Mouse (Mus musculus): ENCODE results near the gene Akirin2. TPM values are rescaled to one million over a fixed set of nuclear protein-coding genes. Genes with fewer than 3 reads are reported as not detected.
A peak's percentile ranks its signal among the peaks of the same experiment; 100 is the strongest.
"Not testable (repeated sequence)": the region's sequence is repeated elsewhere in the genome, so short reads cannot be mapped to it uniquely, and the experiment has no call there.

Gene Akirin2
- polyA plus RNA-seq (2012; rRNA removed), result 87.6 and 90.9 TPM in 2 replicates

GRCm38 (mm10) chr4:34550748-34551097 lies at the start of gene Akirin2:
Gene Akirin2 (plus strand): TSS chr4:34550937.
- no peak for DNase-seq (ENCODE audit: extremely low spot score in 1 of 2, low spot score in 1 of 2)

DNA sequence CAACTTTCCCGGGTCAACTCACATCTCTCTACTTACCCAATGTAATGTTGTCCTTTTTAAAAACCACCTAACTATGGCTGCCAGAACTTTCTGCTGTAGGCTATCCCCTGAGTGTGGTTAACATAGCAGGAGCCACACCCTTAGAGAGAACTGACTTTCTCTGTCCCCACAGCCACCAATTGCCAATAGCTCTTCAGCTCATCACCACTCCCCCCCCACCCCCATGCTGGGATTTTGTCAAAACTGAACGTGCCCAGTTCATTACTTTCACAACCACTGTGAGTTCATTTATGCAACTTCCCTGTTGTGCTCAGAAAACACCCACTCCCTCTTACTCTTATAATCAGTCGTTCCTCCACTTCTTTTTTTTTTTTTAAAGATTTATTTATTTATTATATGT lies 40.4 kb upstream of the Akirin2 start:
- no peak for DNase-seq (ENCODE audit: extremely low spot score in 1 of 2, low spot score in 1 of 2)

- DNase-seq (ENCODE audit: extremely low spot score in 1 of 2, low spot score in 1 of 2), result peak; percentile 68 to 81
These were observed 27.9 kb upstream of the Akirin2 start for GRCm38 (mm10) chr4:34522846-34523245.

DNA sequence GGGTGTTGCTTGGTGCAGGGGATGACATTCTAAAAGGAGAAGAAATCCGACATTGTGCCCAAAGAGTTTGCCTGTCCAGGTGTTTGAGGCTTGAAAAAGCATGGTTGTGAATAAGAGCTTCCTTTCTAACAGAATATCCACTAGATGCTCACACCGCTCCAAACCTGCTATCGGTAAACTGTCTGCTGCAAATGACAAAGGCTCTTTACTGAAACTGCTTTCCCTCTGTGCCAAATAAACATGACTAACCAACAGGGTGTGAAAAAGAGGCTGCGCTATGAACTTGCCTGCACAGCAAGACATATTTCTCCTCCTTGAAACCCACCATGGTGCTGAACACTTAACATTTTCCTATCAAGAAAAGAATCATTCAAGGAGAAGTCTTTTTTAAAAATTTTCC lies 27.2 kb upstream of the Akirin2 start:
- DNase-seq (ENCODE audit: extremely low spot score in 1 of 2, low spot score in 1 of 2), result peak in 1 of 2 experiments; percentile 23

- DNase-seq (ENCODE audit: extremely low spot score in 1 of 2, low spot score in 1 of 2), result no peak
These were observed 24.0 kb upstream of the Akirin2 start for GRCm38 (mm10) chr4:34526771-34527170.

DNA sequence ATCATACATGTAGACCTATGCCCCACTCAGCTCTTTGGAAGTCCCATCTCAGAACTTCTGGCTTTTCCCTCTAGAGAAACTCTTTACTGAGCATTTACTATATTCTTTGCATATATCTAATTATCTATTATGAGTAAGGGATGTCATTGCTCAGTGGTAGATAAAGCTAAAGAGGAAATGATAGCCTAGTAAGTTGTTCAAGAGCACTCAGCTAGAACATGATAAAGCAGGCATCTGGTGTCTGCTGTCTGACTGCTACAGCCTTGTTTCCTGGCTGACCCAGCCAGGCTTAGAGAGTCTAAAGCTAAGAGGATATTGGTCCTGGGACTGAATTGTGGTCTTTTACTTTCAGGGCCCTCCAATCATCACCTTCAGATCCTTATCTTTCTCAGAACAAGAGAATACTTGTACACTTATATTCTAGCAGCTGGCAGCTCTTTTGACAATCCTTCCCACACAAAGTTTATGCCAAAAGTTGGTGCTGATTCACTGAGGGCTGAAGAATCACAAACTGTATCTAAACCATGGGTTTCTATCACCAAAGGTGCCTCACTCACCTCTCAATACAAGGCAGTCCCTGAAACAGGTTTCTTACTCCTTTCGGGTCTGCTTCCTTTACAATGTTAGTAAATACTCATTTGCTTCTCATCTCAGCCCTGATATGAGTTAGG lies 22.2 kb upstream of the Akirin2 start:
- peak in 1 of 2 experiments; percentile 45 for DNase-seq (ENCODE audit: extremely low spot score in 1 of 2, low spot score in 1 of 2)

GRCm38 (mm10) chr4:34529379-34529778 lies 21.4 kb upstream of the Akirin2 start:
- DNase-seq (ENCODE audit: extremely low spot score in 1 of 2, low spot score in 1 of 2), result no peak

DNA sequence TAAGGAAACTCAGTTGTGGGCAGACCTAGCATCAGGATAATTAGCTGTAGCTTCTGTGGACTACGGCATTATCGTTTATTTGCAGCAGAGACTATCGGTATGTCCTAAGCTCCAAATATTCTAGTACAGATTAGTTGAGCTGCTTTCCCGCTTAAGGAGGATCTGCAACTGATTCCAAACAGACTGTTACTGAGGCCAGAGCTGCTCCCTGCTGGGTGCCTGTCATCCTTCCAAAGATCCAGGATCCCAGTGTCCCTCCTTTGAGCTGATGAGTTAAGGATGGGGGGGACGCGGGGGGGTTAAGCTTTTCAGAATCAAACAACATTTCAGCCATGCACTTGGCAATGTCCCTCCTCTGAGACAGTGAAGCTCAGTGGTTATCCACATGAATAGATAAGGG lies 20.8 kb upstream of the Akirin2 start:
- DNase-seq (ENCODE audit: extremely low spot score in 1 of 2, low spot score in 1 of 2), result no peak

GRCm38 (mm10) chr4:34549981-34550747 lies 573 bp upstream of the Akirin2 start:
- peak; percentile 95 to 99 for DNase-seq (ENCODE audit: extremely low spot score in 1 of 2, low spot score in 1 of 2)

DNA sequence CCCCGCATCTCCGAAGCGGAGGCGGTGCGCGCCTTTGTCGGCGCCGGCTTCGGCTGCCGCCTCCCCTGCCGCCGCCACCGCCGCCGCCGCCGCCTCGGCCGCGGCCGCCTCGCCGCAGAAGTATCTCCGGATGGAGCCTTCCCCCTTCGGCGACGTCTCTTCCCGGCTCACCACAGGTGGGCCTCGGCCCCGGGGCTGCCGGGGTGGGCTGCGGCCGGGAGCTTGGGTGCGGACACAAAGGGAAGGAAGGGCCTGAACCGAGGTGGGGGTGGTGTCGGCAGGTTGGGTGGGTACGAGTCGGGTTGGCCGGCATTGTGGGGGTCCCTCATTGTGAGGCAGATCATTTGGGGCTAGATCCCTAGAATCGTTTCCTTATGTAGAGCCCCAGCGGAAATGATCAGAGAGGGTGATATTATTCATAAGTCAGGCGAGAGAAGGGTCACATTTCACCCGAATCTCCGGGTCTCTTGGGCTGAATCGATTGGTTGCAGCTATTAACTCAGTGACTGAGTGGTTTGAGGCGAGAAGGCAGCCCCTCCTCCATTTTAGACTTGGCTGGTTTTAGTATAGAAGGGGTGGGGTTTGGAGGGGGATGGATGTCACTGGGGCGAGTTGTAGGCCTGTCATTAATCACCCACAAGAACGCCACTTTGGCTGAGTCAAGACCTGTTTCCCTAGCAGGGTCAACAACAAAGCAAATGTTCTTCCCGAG lies 517 bp downstream of the Akirin2 start:
- DNase-seq (ENCODE audit: extremely low spot score in 1 of 2, low spot score in 1 of 2), result peak in 1 of 2 experiments; percentile 33

- no peak for DNase-seq (ENCODE audit: extremely low spot score in 1 of 2, low spot score in 1 of 2)
These were observed 1.2 kb downstream of the Akirin2 start for GRCm38 (mm10) chr4:34551966-34552365.

GRCm38 (mm10) chr4:34554596-34554995 lies 3.9 kb downstream of the Akirin2 start:
- no peak for DNase-seq (ENCODE audit: extremely low spot score in 1 of 2, low spot score in 1 of 2)

DNA sequence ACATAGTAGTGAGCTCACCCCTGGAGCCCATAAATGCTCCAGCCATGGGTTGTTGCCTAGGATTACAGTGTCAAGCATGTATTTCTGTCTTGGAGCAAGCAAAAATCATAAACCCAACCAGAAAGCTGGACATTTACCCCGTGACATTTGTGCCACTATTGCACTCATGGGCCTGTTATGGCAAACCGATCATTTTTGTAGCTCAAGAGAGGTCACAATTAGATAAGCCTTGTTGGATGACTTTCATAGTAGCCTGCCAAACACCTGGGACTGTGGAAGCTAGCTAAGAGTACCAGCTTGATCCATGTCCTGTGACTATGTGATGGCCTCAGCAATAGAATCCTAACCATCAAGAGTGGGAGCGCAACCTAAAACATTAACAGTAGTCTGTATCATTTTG lies 4.9 kb downstream of the Akirin2 start:
- DNase-seq (ENCODE audit: extremely low spot score in 1 of 2, low spot score in 1 of 2), result no peak

DNA sequence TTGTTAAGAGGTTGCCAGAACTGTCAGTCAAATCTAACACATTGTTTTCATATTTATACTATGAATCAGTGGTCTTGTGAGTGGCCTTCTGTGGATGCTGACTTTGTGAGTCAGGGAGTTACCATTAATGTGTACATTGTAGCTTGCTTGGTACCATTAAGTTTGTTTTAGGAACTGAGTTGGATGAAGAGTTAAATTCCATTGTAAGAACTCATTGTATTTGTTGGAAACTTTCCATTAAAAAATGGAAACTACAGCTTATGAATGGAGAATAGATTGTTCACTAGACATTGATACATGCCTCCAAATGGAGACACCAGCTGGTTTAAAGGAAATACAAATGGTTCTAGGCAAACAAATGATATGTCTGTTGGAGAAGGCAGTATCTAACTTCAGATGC lies 5.4 kb downstream of the Akirin2 start:
- DNase-seq (ENCODE audit: extremely low spot score in 1 of 2, low spot score in 1 of 2), result no peak

- DNase-seq (ENCODE audit: extremely low spot score in 1 of 2, low spot score in 1 of 2), result no peak
These were observed 10.2 kb downstream of the Akirin2 start for GRCm38 (mm10) chr4:34560971-34561370.

DNA sequence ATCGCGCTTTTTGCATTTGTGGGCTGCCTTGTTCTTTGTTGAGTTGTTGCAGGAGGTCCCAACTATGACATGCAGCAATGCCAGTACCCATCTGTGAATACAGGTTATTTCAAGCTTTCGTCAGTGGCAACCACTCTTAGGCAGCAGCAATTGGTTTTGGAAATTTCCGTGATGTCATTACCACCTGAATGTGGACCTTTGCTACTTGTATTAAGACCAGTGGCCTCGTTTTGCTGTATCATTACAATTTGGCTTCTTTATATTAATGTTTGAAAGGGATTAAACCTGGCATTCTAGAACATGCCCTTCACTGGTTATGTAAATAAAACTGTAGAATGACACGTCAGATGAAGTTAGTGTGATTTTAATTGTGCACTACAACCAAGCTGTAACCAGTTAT lies 15.5 kb downstream of the Akirin2 start:
- DNase-seq (ENCODE audit: extremely low spot score in 1 of 2, low spot score in 1 of 2), result no peak

DNA sequence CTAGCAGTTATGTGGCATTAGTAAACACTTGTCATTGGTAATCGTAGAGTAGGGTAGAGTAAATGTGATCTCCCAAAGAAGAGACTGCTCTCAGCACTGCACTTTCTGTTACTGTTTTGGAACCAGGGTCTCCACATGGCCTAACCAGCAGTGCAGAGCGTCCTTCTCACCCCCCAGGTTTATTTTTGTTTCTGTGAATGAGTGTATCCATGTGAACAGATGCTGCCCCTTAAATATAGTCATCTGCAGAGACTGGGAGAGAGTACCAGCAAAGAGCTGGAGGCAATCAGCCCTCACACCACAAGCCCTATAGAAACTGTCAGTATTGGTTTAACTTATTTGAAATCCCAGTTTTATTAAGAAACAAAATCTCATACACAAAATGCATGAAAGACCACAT lies 22.1 kb downstream of the Akirin2 start:
- peak in 1 of 2 experiments; percentile 41 for DNase-seq (ENCODE audit: extremely low spot score in 1 of 2, low spot score in 1 of 2)

- DNase-seq (ENCODE audit: extremely low spot score in 1 of 2, low spot score in 1 of 2), result peak in 1 of 2 experiments; percentile 55
These were observed 26.3 kb downstream of the Akirin2 start for GRCm38 (mm10) chr4:34577028-34577427.

GRCm38 (mm10) chr4:34579215-34579614 lies 28.5 kb downstream of the Akirin2 start:
- no peak for DNase-seq (ENCODE audit: extremely low spot score in 1 of 2, low spot score in 1 of 2)

- DNase-seq (ENCODE audit: extremely low spot score in 1 of 2, low spot score in 1 of 2), result not testable (repeated sequence)
These were observed 30.8 kb downstream of the Akirin2 start for GRCm38 (mm10) chr4:34581489-34581888.

DNA sequence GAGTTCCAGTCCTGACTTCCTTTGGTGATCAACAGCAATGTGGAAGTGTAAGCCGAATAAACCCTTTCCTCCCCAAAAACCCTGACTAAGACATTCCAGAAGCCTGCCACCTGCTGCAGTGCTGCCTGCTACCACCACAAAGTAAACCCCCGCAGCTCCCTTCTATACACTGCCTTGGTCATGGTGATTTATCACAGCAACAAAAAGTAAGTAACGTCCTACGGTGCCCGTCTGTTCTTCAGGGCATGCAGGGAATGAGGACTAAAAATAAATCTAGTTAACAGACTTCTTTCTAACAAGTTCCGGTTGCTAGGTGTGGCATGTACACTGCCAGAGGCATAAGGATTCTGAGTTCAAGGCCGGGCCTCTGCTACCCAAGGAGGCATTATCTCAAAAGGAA lies 31.3 kb downstream of the Akirin2 start:
- peak; percentile 46 to 60 for DNase-seq (ENCODE audit: extremely low spot score in 1 of 2, low spot score in 1 of 2)

Data from frontal cortex, adult 2 months (tissue).